Mouse (Mus musculus) cerebellum, adult 2 months (tissue): ENCODE measurements around the gene Afmid.

Source experiments
- CTCF ChIP-seq: fragments of 200-500 bp; IDR thresholded peaks from 2 replicates; pipeline ENCODE4 v1.5.1; 2011; ENCODE audit warnings: low read depth, mild to moderate bottlenecking, control low read depth, low read length, moderate library complexity, borderline replicate concordance; ENCODE audit not compliant: insufficient read depth
- POLR2A ChIP-seq: fragments of 200-500 bp; IDR thresholded peaks from 2 replicates; pipeline ENCODE4 v1.6.1; 2011; ENCODE audit warnings: low read length, control low read depth, borderline replicate concordance; ENCODE audit not compliant: insufficient read depth

GRCm38 (mm10) chr11:117848271-117848984, 22.7 kb downstream of the Afmid start:
- no peak for TF ChIP-seq POLR2A
- no peak for TF ChIP-seq CTCF
